ENCODE assay signal across 9 mouse cellular contexts in genomic region chr6:94080933-94081545, GRCm38 (mm10).
DNase-seq lines count a peak whose midpoint lies in the region; TF ChIP-seq lines count a peak whose summit lies in the region.
"Had no signal": no experiment of that assay in that cellular context is flagged by ENCODE, and none has a peak within 500 bp of the region (broad histone marks: within the 10 kb centered on the region; RNA-seq: fewer than 3 reads in every experiment).

No protein-coding gene starts in this region.

- peak; percentile 5 for DNase-seq in thymus, adult 2 months
- DNase-seq in thymus, adult 18-20 months = no peak
- DNase-seq in c-Kit-negative CD71-positive TER-119-positive erythroid progenitor cells, embryonic 14.5 days (ENCODE audit: low read depth, low spot score) = peak; percentile 2
- peak; percentile 17 for DNase-seq in induced T-regulatory cell, adult 2 months (ENCODE audit: low read depth)
- DNase-seq in left cerebral cortex, postnatal 4 days = peak; percentile 75
- DNase-seq in retina, postnatal 1 day = peak; percentile 79
- no peak for DNase-seq in spleen, adult 12 weeks (ENCODE audit: low spot score)

- no peak overlapping the region for H3K4me3 ChIP-seq in thymus, adult 2 months (ENCODE audit: control insufficient read depth, insufficient read depth, low read length)
- no peak overlapping the region for H3K4me3 ChIP-seq in embryonic fibroblast, embryonic 13.5 days (ENCODE audit: insufficient read depth, low read length)
- H3K4me3 ChIP-seq: heart, embryonic 15.5 days had no signal

- intact Hi-C loops in left cerebral cortex, postnatal 4 days (cut with DNase I) = loop anchor here (5.0 kb wide), 1 partner anchor 201 kb away; the partner anchor contains the start of gene Magi1

- 16% methylated on average over 4 of the region's 4 CpGs for WGBS in thymus, adult 2 months

- no peak for TF ChIP-seq CTCF in thymus, adult 2 months (IDR thresholded peaks at IDR 0.05; ENCODE audit: borderline replicate concordance, control insufficient read depth, extremely low read depth, insufficient read depth, low read length, poor library complexity)
- no peak for TF ChIP-seq CTCF in embryonic fibroblast, embryonic 13.5 days (IDR thresholded peaks at IDR 0.05; ENCODE audit: borderline replicate concordance, insufficient read depth, low read length)

- no peaks in the 10 kb centered on the region for H3K36me3 ChIP-seq in thymus, adult 2 months (ENCODE audit: control insufficient read depth, insufficient read depth, low read length)
- H3K36me3 ChIP-seq: heart, embryonic 15.5 days had no signal

- no peaks in the 10 kb centered on the region for H3K4me1 ChIP-seq in thymus, adult 2 months (replicated peaks; ENCODE audit: control insufficient read depth, insufficient read depth, low read length)
- H3K4me1 ChIP-seq in embryonic fibroblast, embryonic 13.5 days (ENCODE audit: control insufficient read depth, insufficient read depth, low read length) = peaks cover 3% of the 10 kb centered on the region; the same call in 1 of the 2 replicates

- H3K27me3 ChIP-seq in thymus, adult 2 months (ENCODE audit: control insufficient read depth, insufficient read depth, low read length) = no peaks in the 10 kb centered on the region
- H3K27me3 ChIP-seq: heart, embryonic 15.5 days had no signal

- TF ChIP-seq POLR2A in thymus, adult 2 months (IDR thresholded peaks at IDR 0.05; ENCODE audit: control insufficient read depth, extremely low read depth, insufficient read depth, low read length, poor library complexity) = no peak
- no peak for TF ChIP-seq POLR2A in embryonic fibroblast, embryonic 13.5 days (IDR thresholded peaks at IDR 0.05; ENCODE audit: low read depth, low read length)

- H3K27ac ChIP-seq in thymus, adult 2 months (ENCODE audit: control insufficient read depth, insufficient read depth, low read length) = no peak overlapping the region
- H3K27ac ChIP-seq in embryonic fibroblast, embryonic 13.5 days (ENCODE audit: insufficient read depth, low read length) = peak overlapping the region; percentile 2; the same call in 1 of the 2 replicates
- H3K27ac ChIP-seq: heart, embryonic 15.5 days had no signal

Comparison
In these comparisons a context has a peak if more than half of its experiments do, and no peak if none do; other contexts are left out.
1. DNase-seq: peak in thymus, adult 2 months (single experiment), c-Kit-negative CD71-positive TER-119-positive erythroid progenitor cells, embryonic 14.5 days (single experiment), induced T-regulatory cell, adult 2 months (single experiment), left cerebral cortex, postnatal 4 days (single experiment) and retina, postnatal 1 day (single experiment); none in thymus, adult 18-20 months (0 of 2) and spleen, adult 12 weeks (single experiment).